Mouse (Mus musculus): ENCODE data around the gene Amigo3.

DNA sequence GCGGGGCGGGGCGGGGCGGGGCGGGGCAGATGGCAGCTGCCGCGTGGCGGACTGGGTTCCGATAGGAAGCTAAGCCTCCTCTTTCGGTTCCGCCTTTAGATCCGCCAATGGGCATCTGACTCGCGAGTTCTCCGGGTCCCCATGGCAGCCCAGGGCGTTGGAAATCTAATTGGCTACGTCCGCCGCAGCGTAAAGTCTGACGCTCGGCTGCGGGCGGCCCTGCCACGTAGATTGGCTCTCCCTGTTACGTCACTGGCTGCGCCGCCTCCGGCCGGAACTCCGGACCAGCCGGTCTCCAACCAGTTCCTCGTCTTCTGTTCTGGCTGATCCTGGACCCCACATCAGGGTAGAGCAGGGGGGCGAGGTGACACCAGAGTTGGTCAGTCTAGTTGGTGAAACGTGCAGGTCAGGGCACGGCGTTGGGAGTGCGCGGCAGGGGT lies 3.9 kb upstream of the Amigo3 start, which contains the start of gene Gmppb:
- TF ChIP-seq CTCF (IDR thresholded peaks at IDR 0.05; ENCODE audit: control insufficient read depth, insufficient read depth, insufficient replicate concordance, low read depth, low read length): no peak
- peak; percentile 66 for TF ChIP-seq POLR2A (IDR thresholded peaks at IDR 0.05; ENCODE audit: control insufficient read depth, low read depth, low read length)
